Mouse (Mus musculus) heart, postnatal 0 days (tissue): ENCODE measurements around the gene Slpi.

Source experiments
- CTCF ChIP-seq: IDR thresholded peaks from 2 replicates; pipeline ENCODE4 v1.5.1; 2016; ENCODE audit warnings: antibody characterized with exemption, control low read depth, low read depth
- EP300 ChIP-seq: IDR thresholded peaks from 2 replicates; pipeline ENCODE4 v1.6.1; 2016; ENCODE audit warnings: antibody characterized with exemption, low read depth

- TF ChIP-seq CTCF = no peak
- no peak for TF ChIP-seq EP300
Measured at GRCm38 (mm10) chr2:164359668-164360067, 29.2 kb downstream of the Slpi start.
